Mouse (Mus musculus) midbrain, postnatal 0 days (tissue): Measurements from ENCODE around the gene Ankrd52. TPM values are rescaled to one million over a fixed set of nuclear protein-coding genes. Genes with fewer than 3 reads are reported as not detected.

Source experiments
- ATAC-seq: fragments of 200-750 bp; cut with Nextera tagmentation; 2 replicates; pipeline ENCODE4 v1.8.0; 2017; ENCODE audit warnings: moderate number of reproducible peaks, mild to moderate bottlenecking, moderate TSS enrichment, moderate library complexity; ENCODE audit not compliant: low FRiP score
- DNase-seq: peaks from one replicate; pipeline ENCODE4 v3.0.0-alpha.2; 2015; ENCODE audit warnings: low spot score
- H3K27ac ChIP-seq: fragments of 300-500 bp; sonication (generic); 2 replicates; pipeline ENCODE4 v1.5.1; 2014; ENCODE audit warnings: low read depth, mild to moderate bottlenecking, low read length, mixed read lengths
- H3K27me3 ChIP-seq: fragments of 300-500 bp; sonication (generic); 2 replicates; pipeline ENCODE4 v1.6.1; 2014; ENCODE audit warnings: low read length, control low read depth, mixed read lengths; ENCODE audit not compliant: insufficient read depth
- H3K36me3 ChIP-seq: fragments of 300-500 bp; sonication (generic); 2 replicates; pipeline ENCODE4 v1.6.1; 2014; ENCODE audit warnings: low read length, control low read depth, mixed read lengths; ENCODE audit not compliant: insufficient read depth
- H3K4me1 ChIP-seq: fragments of 300-500 bp; sonication (generic); 2 replicates; pipeline ENCODE4 v1.6.1; 2014; ENCODE audit warnings: mild to moderate bottlenecking, control low read depth, antibody characterized with exemption, low read length, mixed read lengths; ENCODE audit not compliant: insufficient read depth
- H3K4me2 ChIP-seq: fragments of 300-500 bp; sonication (generic); 2 replicates; pipeline ENCODE4 v1.6.1; 2014; ENCODE audit warnings: low read depth, mild to moderate bottlenecking, low read length, mixed read lengths; ENCODE audit not compliant: poor library complexity, severe bottlenecking
- H3K4me3 ChIP-seq: fragments of 300-500 bp; sonication (generic); 2 replicates; pipeline ENCODE4 v1.5.1; 2014; ENCODE audit warnings: low read depth, mild to moderate bottlenecking, low read length, moderate library complexity
- H3K9ac ChIP-seq: fragments of 300-500 bp; sonication (generic); replicated peaks from 2 replicates; pipeline ENCODE4 v1.6.1; 2014; ENCODE audit warnings: mild to moderate bottlenecking, low read length, moderate library complexity, mixed read lengths; ENCODE audit not compliant: poor library complexity, severe bottlenecking
- H3K9me3 ChIP-seq: fragments of 300-500 bp; sonication (generic); 2 replicates; pipeline ENCODE4 v1.6.1; 2016; ENCODE audit warnings: low read length, control low read depth
- CTCF ChIP-seq: IDR thresholded peaks from 2 replicates; pipeline ENCODE4 v1.5.1; 2016; ENCODE audit warnings: antibody characterized with exemption, mild to moderate bottlenecking
- WGBS: fragments of 180-500 bp; shearing (Covaris S2); extraction: QIAGEN DNeasy Blood & Tissue Kit; methylation state at CpG from one replicate; pipeline ENCODE4 v1.1.7; 2014; 5-methylcytosine and 5-hydroxymethylcytosine counted together
- polyA plus RNA-seq: library from polyadenylated mRNA; unstranded; fragments of >200 nt; fragmentation: Nextera tagmentation; extraction: Ambion mirVana; gene quantifications from 2 replicates; pipeline ENCODE4 v1.2.1, GENCODE M21; 2015
- total RNA-seq: library from RNA; depleted of rRNA; stranded (reverse); fragments of >200 nt; gene quantifications from 2 replicates; pipeline ENCODE4 v1.2.3, GENCODE M21; 2014

Gene Ankrd52
- total and polyA plus RNA-seq, 2 experiments from 2014 or later = 9.9 to 43.6 TPM

- ATAC-seq (no peak), DNase-seq (no peak)
- H3K9me3 ChIP-seq = no peaks in the 10 kb centered on the region
- peak overlapping the region; percentile 68 for H3K4me3 ChIP-seq
- peak overlapping the region; percentile 77 for H3K9ac ChIP-seq
- 13% methylated on average over 19 of the region's 19 CpGs for WGBS
- H3K36me3 ChIP-seq = peaks cover 8% of the 10 kb centered on the region
- H3K27ac ChIP-seq = peak overlapping the region; percentile 96
- H3K27me3 ChIP-seq = no peaks in the 10 kb centered on the region
- no peaks in the 10 kb centered on the region for H3K4me1 ChIP-seq
- H3K4me2 ChIP-seq = peak overlapping the region; percentile 91
- TF ChIP-seq CTCF = no peak
These were observed 9.0 kb upstream of the Ankrd52 start for GRCm38 (mm10) chr10:128367899-128368401.

DNA sequence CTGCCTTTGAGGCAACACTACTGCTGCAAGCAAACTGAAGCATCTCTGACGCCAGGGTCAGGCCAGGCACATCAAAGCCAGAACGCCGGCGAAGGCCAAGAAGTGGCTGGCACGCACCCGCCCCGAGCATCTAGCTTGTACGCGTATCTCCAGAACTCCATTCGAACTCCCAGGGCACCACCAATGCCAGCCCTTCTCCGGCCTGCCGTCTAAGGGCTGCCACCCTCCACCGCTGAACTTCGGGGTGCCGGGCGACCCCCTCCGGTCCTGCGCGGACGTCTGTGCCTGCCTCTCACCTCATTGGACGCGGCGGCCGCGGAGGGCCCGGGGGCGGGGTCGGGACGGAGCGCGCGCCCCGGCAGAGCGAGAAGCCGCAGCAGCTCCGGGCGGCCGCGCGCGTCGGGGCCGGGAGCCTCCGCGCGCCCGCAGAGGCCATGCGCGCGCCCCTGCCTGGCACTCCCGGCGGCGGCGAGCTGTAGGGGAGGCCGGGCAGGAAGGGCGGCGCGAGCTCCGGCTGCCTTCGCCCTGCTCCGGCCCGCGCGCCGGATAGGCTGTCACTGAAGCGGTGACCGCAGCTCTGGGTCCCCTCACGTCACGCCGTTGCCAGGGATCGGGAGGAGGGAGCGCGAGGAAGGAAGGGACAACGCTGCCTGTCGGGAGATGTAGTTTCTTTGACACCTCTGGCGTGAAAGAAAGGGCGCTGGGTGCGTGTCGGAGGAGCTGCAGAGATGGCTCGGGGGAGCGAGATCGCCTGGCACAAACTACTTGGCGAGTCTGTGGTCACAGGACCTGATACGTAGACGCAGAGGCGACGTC, 8.3 kb upstream of the Ankrd52 start, which contains the start of gene Coq10a:
Coq10a (minus strand) TSS at position 596 of the 816 bp plus-strand sequence.
- H3K27me3 ChIP-seq = no peaks in the 10 kb centered on the region
- no peak for TF ChIP-seq CTCF
- under 1% methylated on average over 60 of the region's 87 CpGs for WGBS
- H3K27ac ChIP-seq = peak within 1 kb of the TSS; percentile 96
- DNase-seq = peak; percentile 97
- peak within 1 kb of the TSS; percentile 77 for H3K9ac ChIP-seq
- H3K9me3 ChIP-seq = no peaks in the 10 kb centered on the region
- H3K36me3 ChIP-seq = 0 out of 2 replicates have a peak, but pooled peaks cover 1% of the 10 kb centered on the region
- ATAC-seq = peak; percentile 94
- peak within 1 kb of the TSS; percentile 68 for H3K4me3 ChIP-seq
- peak within 1 kb of the TSS; percentile 91 for H3K4me2 ChIP-seq
- no peaks in the 10 kb centered on the region for H3K4me1 ChIP-seq

GRCm38 (mm10) chr10:128369218-128369543, 7.7 kb upstream of the Ankrd52 start:
- H3K27me3 ChIP-seq = no peaks in the 10 kb centered on the region
- ATAC-seq (no peak), DNase-seq (no peak)
- peak overlapping the region; percentile 96 for H3K27ac ChIP-seq
- WGBS = 2% methylated on average over 9 of the region's 9 CpGs
- H3K4me3 ChIP-seq = peak overlapping the region; percentile 68
- TF ChIP-seq CTCF = no peak
- H3K4me1 ChIP-seq = no peaks in the 10 kb centered on the region
- peak overlapping the region; percentile 91 for H3K4me2 ChIP-seq
- H3K9ac ChIP-seq = peak overlapping the region; percentile 77
- H3K9me3 ChIP-seq = no peaks in the 10 kb centered on the region
- no peaks in the 10 kb centered on the region for H3K36me3 ChIP-seq

- no peak for DNase-seq
- Histone ChIP-seq H3K27ac (peak overlapping the region; percentile 96), H3K27me3 (no peaks in the 10 kb centered on the region), H3K9ac (peak overlapping the region; percentile 77), H3K36me3 (no peaks in the 10 kb centered on the region), H3K9me3 (no peaks in the 10 kb centered on the region), H3K4me3 (peak overlapping the region; percentile 68), H3K4me1 (no peaks in the 10 kb centered on the region), H3K4me2 (peak overlapping the region; percentile 91)
- no peak for TF ChIP-seq CTCF
- WGBS = 77% methylated on average over 6 of the region's 6 CpGs
- ATAC-seq = no peak
These were observed 7.3 kb upstream of the Ankrd52 start for GRCm38 (mm10) chr10:128369599-128369998.

- 51% methylated on average over 5 of the region's 6 CpGs for WGBS
- H3K4me1 ChIP-seq = no peaks in the 10 kb centered on the region
- H3K4me2 ChIP-seq = no peak overlapping the region
- peak overlapping the region; percentile 96; the same call in 1 of the 2 replicates for H3K27ac ChIP-seq
- no peaks in the 10 kb centered on the region for H3K36me3 ChIP-seq
- no peak overlapping the region for H3K4me3 ChIP-seq
- H3K9ac ChIP-seq = no peak overlapping the region
- TF ChIP-seq CTCF = no peak
- no peaks in the 10 kb centered on the region for H3K27me3 ChIP-seq
- no peaks in the 10 kb centered on the region for H3K9me3 ChIP-seq
- ATAC-seq (no peak), DNase-seq (no peak)
These were observed 6.9 kb upstream of the Ankrd52 start for GRCm38 (mm10) chr10:128370021-128370420.

- Histone ChIP-seq H3K4me3 (no peak overlapping the region), H3K27ac (no peak overlapping the region), H3K27me3 (no peaks in the 10 kb centered on the region), H3K4me1 (no peaks in the 10 kb centered on the region), H3K9me3 (no peaks in the 10 kb centered on the region), H3K9ac (no peak overlapping the region), H3K4me2 (no peak overlapping the region), H3K36me3 (no peaks in the 10 kb centered on the region)
- TF ChIP-seq CTCF = no peak
- WGBS = 53% methylated on average over 4 of the region's 4 CpGs
- ATAC-seq (no peak), DNase-seq (no peak)
These were observed 6.3 kb upstream of the Ankrd52 start for GRCm38 (mm10) chr10:128370601-128371000.
